Mouse (Mus musculus) CH12.LX (cell line): ENCODE data around the gene Zcwpw1. TPM values are rescaled to one million over a fixed set of nuclear protein-coding genes. Genes with fewer than 3 reads are reported as not detected.

ENCODE experiments used
- DNase-seq: peaks from one replicate; pipeline ENCODE4 v3.0.0-alpha.2; 2013; ENCODE audit errors: extremely low read depth
- H3K27ac ChIP-seq: 2 replicates; pipeline ENCODE4 v1.5.1; 2012; ENCODE audit warnings: low read depth, mild to moderate bottlenecking, control low read depth, moderate library complexity; ENCODE audit not compliant: insufficient read depth
- H3K27me3 ChIP-seq: replicated peaks from 2 replicates; pipeline ENCODE3; 2012; ENCODE audit warnings: inconsistent platforms
- H3K36me3 ChIP-seq, 2 experiments: replicated peaks in 1 of 2; 2 replicates each; pipeline versions ENCODE3 to v1.6.1; 2012; ENCODE audit warnings: inconsistent platforms in 1 of 2, low read length in 1 of 2, mild to moderate bottlenecking in 1 of 2, mixed read lengths in 1 of 2, moderate library complexity in 1 of 2; ENCODE audit not compliant: control insufficient read depth in 1 of 2, insufficient read depth in 1 of 2
- H3K4me1 ChIP-seq, 2 experiments: 2 replicates each; pipeline ENCODE4 v1.6.1; 2012; ENCODE audit warnings: inconsistent platforms in 1 of 2, moderate library complexity in 1 of 2; ENCODE audit not compliant: insufficient read depth in 2 of 2, control insufficient read depth in 1 of 2
- H3K4me2 ChIP-seq: 2 replicates; pipeline ENCODE4 v1.6.1; 2012; ENCODE audit warnings: low read depth, mild to moderate bottlenecking, control low read depth; ENCODE audit not compliant: poor library complexity, insufficient read depth, severe bottlenecking
- H3K4me3 ChIP-seq, 3 experiments: fragments of 150-350 bp in 1 of 3; sonication (generic) in 1 of 3; replicated peaks in 1 of 3; 2 replicates each; pipeline versions ENCODE3 to v1.5.1; 2011 to 2012; ENCODE audit warnings: low read depth in 2 of 3, low read length in 2 of 3, mild to moderate bottlenecking in 2 of 3, moderate library complexity in 2 of 3, control low read depth in 1 of 3, improper control_type of control experiment in 1 of 3, inconsistent platforms in 1 of 3, mixed read lengths in 1 of 3; ENCODE audit not compliant: poor library complexity in 1 of 3
- H3K79me2 ChIP-seq: replicated peaks from 2 replicates; pipeline ENCODE4 v1.6.1; 2012; ENCODE audit warnings: mild to moderate bottlenecking, moderate library complexity; ENCODE audit not compliant: control insufficient read depth, poor library complexity, insufficient read depth, severe bottlenecking; ENCODE audit errors: extremely low read depth
- H3K9ac ChIP-seq: 2 replicates; pipeline ENCODE4 v1.6.1; 2012; ENCODE audit warnings: low read depth, mild to moderate bottlenecking, control low read depth, moderate library complexity; ENCODE audit not compliant: insufficient read depth
- H3K9me3 ChIP-seq: replicated peaks from 2 replicates; pipeline ENCODE3; 2012; ENCODE audit warnings: low read length, inconsistent platforms, mixed read lengths
- EP300 ChIP-seq: IDR thresholded peaks from 2 replicates; pipeline ENCODE4 v1.6.1; 2011; ENCODE audit warnings: low read length, improper control_type of control experiment
- ETS1 ChIP-seq: conservative IDR thresholded peaks from 2 replicates; pipeline ENCODE4 v1.6.1; 2012; ENCODE audit warnings: low read depth, mild to moderate bottlenecking, inconsistent platforms, low read length, improper control_type of control experiment, moderate library complexity
- GABPA ChIP-seq: IDR thresholded peaks from 2 replicates; pipeline ENCODE4 v1.6.1; 2012; ENCODE audit warnings: low read depth, low read length, improper control_type of control experiment, inconsistent platforms; ENCODE audit not compliant: insufficient replicate concordance
- IRF4 ChIP-seq: IDR thresholded peaks from 2 replicates; pipeline ENCODE4 v1.6.1; 2014; ENCODE audit warnings: low read depth, mild to moderate bottlenecking, inconsistent platforms, low read length, improper control_type of control experiment
- JUND ChIP-seq: conservative IDR thresholded peaks from 2 replicates; pipeline ENCODE4 v1.6.1; 2011; ENCODE audit warnings: low read depth, low read length, improper control_type of control experiment
- KAT2A ChIP-seq: IDR thresholded peaks from 2 replicates; pipeline ENCODE4 v1.6.1; 2012; ENCODE audit warnings: low read length, improper control_type of control experiment, inconsistent platforms; ENCODE audit not compliant: insufficient replicate concordance
- MAZ ChIP-seq: IDR thresholded peaks from 2 replicates; pipeline ENCODE4 v1.6.1; 2012; ENCODE audit warnings: low read depth, mild to moderate bottlenecking, inconsistent platforms, low read length, improper control_type of control experiment, moderate library complexity
- MEF2A ChIP-seq: IDR thresholded peaks from 2 replicates; pipeline ENCODE4 v1.6.1; 2014; ENCODE audit warnings: low read depth, mild to moderate bottlenecking, inconsistent platforms, low read length, improper control_type of control experiment, borderline replicate concordance
- MXI1 ChIP-seq: IDR thresholded peaks from 2 replicates; pipeline ENCODE4 v1.6.1; 2011; ENCODE audit warnings: mild to moderate bottlenecking, low read depth, low read length, improper control_type of control experiment
- RAD21 ChIP-seq: IDR thresholded peaks from 2 replicates; pipeline ENCODE4 v1.6.1; 2011; ENCODE audit warnings: low read depth, mild to moderate bottlenecking, low read length, improper control_type of control experiment, moderate library complexity
- SIN3A ChIP-seq: IDR thresholded peaks from 2 replicates; pipeline ENCODE4 v1.6.1; 2012; ENCODE audit warnings: low read length, improper control_type of control experiment, inconsistent platforms
- UBTF ChIP-seq: IDR thresholded peaks from 2 replicates; pipeline ENCODE4 v1.6.1; 2012; ENCODE audit warnings: low read depth, mild to moderate bottlenecking, inconsistent platforms, low read length, improper control_type of control experiment, moderate library complexity
- USF1 ChIP-seq: IDR thresholded peaks from 2 replicates; pipeline ENCODE4 v1.6.1; 2014; ENCODE audit warnings: low read depth, mild to moderate bottlenecking, inconsistent platforms, low read length, improper control_type of control experiment
- USF2 ChIP-seq: conservative IDR thresholded peaks from 2 replicates; pipeline ENCODE4 v1.6.1; 2011; ENCODE audit warnings: low read depth, low read length, improper control_type of control experiment
- ZC3H11A ChIP-seq: IDR thresholded peaks from 2 replicates; pipeline ENCODE4 v1.6.1; 2012; ENCODE audit warnings: low read depth, mild to moderate bottlenecking, inconsistent platforms, low read length, improper control_type of control experiment
- ZKSCAN1 ChIP-seq: IDR thresholded peaks from 2 replicates; pipeline ENCODE4 v1.6.1; 2012; ENCODE audit warnings: low read depth, inconsistent platforms, low read length, improper control_type of control experiment, borderline replicate concordance
- dilution Hi-C: fragments of 300-500 bp; cut with MboI; formaldehyde crosslinking; loops from 2 replicates; pipeline ENCODE4 v1.14.3; 2020; ENCODE audit warnings: low sequenced_read_pairs; ENCODE audit not compliant: extremely low pct_unique_long_range_greater_than_20kb, extremely low pct_ligation_motif_present
- in situ Hi-C: fragments of 300-500 bp; cut with MboI; formaldehyde crosslinking; loops from 3 replicates; pipeline ENCODE4 v1.14.3; 2019; ENCODE audit warnings: low sequenced_read_pairs, low pct_ligation_motif_present, low pct_unique_long_range_greater_than_20kb, mixed read lengths
- polyA plus RNA-seq: library from polyadenylated mRNA; unstranded; fragments of >175 nt; gene quantifications from 2 replicates; pipeline ENCODE4 v1.2.1, GENCODE M21; 2012; ENCODE audit warnings: low read depth; ENCODE audit not compliant: insufficient read length
- total RNA-seq, 2 experiments: library from RNA; depleted of rRNA; stranded (reverse); fragments of 300-350 nt in 1 of 2; fragments of >200 nt in 1 of 2; gene quantifications; 2 replicates each; pipeline ENCODE4 v1.2.3; 2012 to 2014

The Zcwpw1 gene
- total and polyA plus RNA-seq, 3 experiments = 1.3 to 3.0 (median 2.8) TPM

GRCm38 (mm10) chr5:137772755-137773154 is 14.8 kb upstream of the Zcwpw1 start:
- in situ Hi-C loops = loop anchor here (25.0 kb wide), 1 partner anchor 260 kb away; the partner anchor contains the start of genes Gigyf1 and Pop7
- H3K4me2 ChIP-seq = no peak overlapping the region
- no peaks in the 10 kb centered on the region for H3K9me3 ChIP-seq
- H3K27me3 ChIP-seq = no peaks in the 10 kb centered on the region
- peaks cover 5 to 22% of the 10 kb centered on the region in 2 experiments; a peak in 2 of 4 replicates for H3K4me1 ChIP-seq
- no peaks in the 10 kb centered on the region for H3K79me2 ChIP-seq
- peaks cover 0 to 2% of the 10 kb centered on the region in 2 experiments for H3K36me3 ChIP-seq
- DNase-seq = no peak
- dilution Hi-C loops = no loop called here
- no peak overlapping the region for H3K27ac ChIP-seq
- no peak for TF ChIP-seq MAZ
- TF ChIP-seq RAD21 = no peak
- TF ChIP-seq ZKSCAN1 = no peak
- TF ChIP-seq MEF2A = no peak
- no peak for TF ChIP-seq UBTF
- no peak for TF ChIP-seq ZC3H11A
- TF ChIP-seq USF1 = no peak
- TF ChIP-seq GABPA = no peak
- no peak for TF ChIP-seq KAT2A
- TF ChIP-seq EP300 = no peak
- TF ChIP-seq SIN3A = no peak
- no peak for TF ChIP-seq JUND
- TF ChIP-seq MXI1 = no peak
- H3K4me3 ChIP-seq = no peak overlapping the region
- H3K9ac ChIP-seq = no peak overlapping the region

- no peak overlapping the region for H3K4me3 ChIP-seq
- no peak overlapping the region for H3K27ac ChIP-seq
- H3K27me3 ChIP-seq = no peaks in the 10 kb centered on the region
- DNase-seq = no peak
- in situ Hi-C loops = no loop called here
- no peaks in the 10 kb centered on the region for H3K9me3 ChIP-seq
- no peak for TF ChIP-seq MEF2A
- TF ChIP-seq SIN3A = no peak
- no peak for TF ChIP-seq USF2
- no peak for TF ChIP-seq ETS1
- no peak for TF ChIP-seq USF1
- TF ChIP-seq IRF4 = no peak
- TF ChIP-seq, all 38 proteins: peak for 0
- Histone ChIP-seq H3K36me3 (peaks cover 4 to 12% of the 10 kb centered on the region in 2 experiments), H3K79me2 (peaks cover 8% of the 10 kb centered on the region), H3K4me2 (no peak overlapping the region), H3K9ac (no peak overlapping the region), H3K4me1 (peaks cover 2 to 36% of the 10 kb centered on the region in 2 experiments; a peak in 2 of 4 replicates)
- dilution Hi-C loops = no loop called here
Observed at GRCm38 (mm10) chr5:137775587-137776290, 11.9 kb upstream of the Zcwpw1 start.
